Mouse (Mus musculus) B cell, adult 62 days (primary cell): Measurements from ENCODE around the gene Tnfsf18. TPM values are rescaled to one million over a fixed set of nuclear protein-coding genes. Genes with fewer than 3 reads are reported as not detected.

Experiments
- total RNA-seq: library from RNA; stranded (reverse); gene quantifications from 4 replicates; pipeline ENCODE4 v1.2.4, GENCODE M21; 2023

The Tnfsf18 gene
- total RNA-seq: 0.44 to 1.3 TPM (median 0.63 TPM) in 3 of 4 replicates, not detected in the other

DNA sequence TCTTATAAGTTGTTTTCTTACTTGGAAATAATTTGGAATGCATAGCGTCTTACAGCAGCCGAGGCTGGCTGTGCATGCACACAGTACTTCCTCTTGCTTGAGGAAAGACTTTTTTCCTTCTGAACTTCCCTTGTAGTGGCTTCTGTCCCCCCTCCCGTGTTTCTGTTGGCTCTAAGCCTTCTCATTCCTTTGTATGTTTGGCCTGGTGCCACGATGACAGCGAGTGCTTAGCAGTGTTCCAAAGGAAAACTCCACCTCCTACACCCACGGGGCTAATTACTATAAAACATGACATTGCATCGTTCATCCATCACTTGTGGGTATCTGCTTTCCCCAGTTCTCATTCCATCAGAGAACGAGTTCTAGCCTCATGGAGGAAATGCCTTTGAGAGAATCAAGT, at the start of gene Tnfsf18:
Gene Tnfsf18 (plus strand): TSS at position 313 of the 400 bp plus-strand sequence.

Other genes starting within 250 kb of the Tnfsf18 start
- gene Prdx6, start 243.4 kb upstream of the Tnfsf18 start, total RNA-seq: 106 to 122 TPM (median 109 TPM) in 4 replicates
- not detected in 4 replicates for gene Tnfsf4, start 99.2 kb upstream of the Tnfsf18 start, total RNA-seq